Mouse (Mus musculus) neural tube, embryonic 14.5 days (tissue): ENCODE measurements around the gene Cx3cl1. TPM values are rescaled to one million over a fixed set of nuclear protein-coding genes. Genes with fewer than 3 reads are reported as not detected.

Experiments
- ATAC-seq: fragments of 200-750 bp; cut with Nextera tagmentation; 2 replicates; pipeline ENCODE4 v1.8.0; 2017; ENCODE audit warnings: low read depth, mild to moderate bottlenecking, moderate TSS enrichment, moderate library complexity
- H3K27ac ChIP-seq: fragments of 300-500 bp; sonication (generic); 2 replicates; pipeline ENCODE4 v1.5.1; 2014; ENCODE audit warnings: low read depth, mild to moderate bottlenecking, control low read depth, low read length, moderate library complexity, mixed read lengths
- H3K27me3 ChIP-seq: fragments of 300-500 bp; sonication (generic); 2 replicates; pipeline ENCODE4 v1.6.1; 2014; ENCODE audit warnings: low read length; ENCODE audit not compliant: control insufficient read depth, insufficient read depth
- H3K36me3 ChIP-seq: fragments of 300-500 bp; sonication (generic); 2 replicates; pipeline ENCODE4 v1.6.1; 2014; ENCODE audit warnings: low read length, mixed read lengths; ENCODE audit not compliant: control insufficient read depth, insufficient read depth
- H3K4me1 ChIP-seq: fragments of 300-500 bp; sonication (generic); 2 replicates; pipeline ENCODE4 v1.6.1; 2014; ENCODE audit warnings: low read length; ENCODE audit not compliant: control insufficient read depth, insufficient read depth
- H3K4me2 ChIP-seq: fragments of 300-500 bp; sonication (generic); 2 replicates; pipeline ENCODE4 v1.6.1; 2014; ENCODE audit warnings: mild to moderate bottlenecking, low read depth, low read length, control low read depth
- H3K4me3 ChIP-seq: fragments of 300-500 bp; sonication (generic); 2 replicates; pipeline ENCODE4 v1.5.1; 2014; ENCODE audit warnings: low read depth, low read length, control low read depth, mixed read lengths
- H3K9ac ChIP-seq: fragments of 300-500 bp; sonication (generic); replicated peaks from 2 replicates; pipeline ENCODE4 v1.6.1; 2014; ENCODE audit warnings: low read depth, mild to moderate bottlenecking, control low read depth, low read length, mixed read lengths
- H3K9me3 ChIP-seq: fragments of 300-500 bp; sonication (generic); 2 replicates; pipeline ENCODE4 v1.6.1; 2016; ENCODE audit warnings: low read length; ENCODE audit not compliant: control insufficient read depth
- WGBS: fragments of 180-500 bp; shearing (Covaris S2); extraction: QIAGEN DNeasy Blood & Tissue Kit; methylation state at CpG from one replicate; pipeline ENCODE4 v1.1.7; 2014; 5-methylcytosine and 5-hydroxymethylcytosine counted together
- polyA plus RNA-seq: library from polyadenylated mRNA; unstranded; fragments of >200 nt; fragmentation: Nextera tagmentation; extraction: Ambion mirVana; gene quantifications from 2 replicates; pipeline ENCODE4 v1.2.1, GENCODE M21; 2014

Gene Cx3cl1
- polyA plus RNA-seq, 1 experiment from 2014 or later: 41.6 TPM

GRCm38 (mm10) chr8:94778895-94779533 lies 7.2 kb downstream of the Cx3cl1 start:
- no peak overlapping the region for H3K9ac ChIP-seq
- WGBS: 67% methylated on average over 10 of the region's 10 CpGs
- H3K36me3 ChIP-seq: no peaks in the 10 kb centered on the region
- peaks cover 5% of the 10 kb centered on the region; the same call in 1 of the 2 replicates for H3K4me1 ChIP-seq
- H3K9me3 ChIP-seq: no peaks in the 10 kb centered on the region
- no peak overlapping the region for H3K27ac ChIP-seq
- H3K4me3 ChIP-seq: no peak overlapping the region
- H3K27me3 ChIP-seq: no peaks in the 10 kb centered on the region
- no peak for ATAC-seq
- no peak overlapping the region for H3K4me2 ChIP-seq

DNA sequence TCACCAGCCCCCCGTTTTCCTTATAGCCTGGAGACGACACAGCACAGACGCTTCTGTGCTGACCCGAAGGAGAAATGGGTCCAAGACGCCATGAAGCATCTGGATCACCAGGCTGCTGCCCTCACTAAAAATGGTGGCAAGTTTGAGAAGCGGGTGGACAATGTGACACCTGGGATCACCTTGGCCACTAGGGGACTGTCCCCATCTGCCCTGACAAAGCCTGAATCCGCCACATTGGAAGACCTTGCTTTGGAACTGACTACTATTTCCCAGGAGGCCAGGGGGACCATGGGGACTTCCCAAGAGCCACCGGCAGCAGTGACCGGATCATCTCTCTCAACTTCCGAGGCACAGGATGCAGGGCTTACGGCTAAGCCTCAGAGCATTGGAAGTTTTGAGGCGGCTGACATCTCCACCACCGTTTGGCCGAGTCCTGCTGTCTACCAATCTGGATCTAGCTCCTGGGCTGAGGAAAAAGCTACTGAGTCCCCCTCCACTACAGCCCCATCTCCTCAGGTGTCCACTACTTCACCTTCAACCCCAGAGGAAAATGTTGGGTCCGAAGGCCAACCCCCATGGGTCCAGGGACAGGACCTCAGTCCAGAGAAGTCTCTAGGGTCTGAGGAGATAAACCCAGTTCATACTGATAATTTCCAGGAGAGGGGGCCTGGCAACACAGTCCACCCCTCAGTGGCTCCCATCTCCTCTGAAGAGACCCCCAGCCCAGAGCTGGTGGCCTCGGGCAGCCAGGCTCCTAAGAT lies 7.9 kb downstream of the Cx3cl1 start:
- Histone ChIP-seq H3K9me3 (no peaks in the 10 kb centered on the region), H3K4me3 (no peak overlapping the region), H3K27ac (no peak overlapping the region), H3K4me1 (0 out of 2 replicates have a peak, but pooled peaks cover 3% of the 10 kb centered on the region), H3K36me3 (no peaks in the 10 kb centered on the region), H3K4me2 (no peak overlapping the region), H3K27me3 (no peaks in the 10 kb centered on the region), H3K9ac (no peak overlapping the region)
- 96% methylated on average over 16 of the region's 16 CpGs for WGBS
- no peak for ATAC-seq

DNA sequence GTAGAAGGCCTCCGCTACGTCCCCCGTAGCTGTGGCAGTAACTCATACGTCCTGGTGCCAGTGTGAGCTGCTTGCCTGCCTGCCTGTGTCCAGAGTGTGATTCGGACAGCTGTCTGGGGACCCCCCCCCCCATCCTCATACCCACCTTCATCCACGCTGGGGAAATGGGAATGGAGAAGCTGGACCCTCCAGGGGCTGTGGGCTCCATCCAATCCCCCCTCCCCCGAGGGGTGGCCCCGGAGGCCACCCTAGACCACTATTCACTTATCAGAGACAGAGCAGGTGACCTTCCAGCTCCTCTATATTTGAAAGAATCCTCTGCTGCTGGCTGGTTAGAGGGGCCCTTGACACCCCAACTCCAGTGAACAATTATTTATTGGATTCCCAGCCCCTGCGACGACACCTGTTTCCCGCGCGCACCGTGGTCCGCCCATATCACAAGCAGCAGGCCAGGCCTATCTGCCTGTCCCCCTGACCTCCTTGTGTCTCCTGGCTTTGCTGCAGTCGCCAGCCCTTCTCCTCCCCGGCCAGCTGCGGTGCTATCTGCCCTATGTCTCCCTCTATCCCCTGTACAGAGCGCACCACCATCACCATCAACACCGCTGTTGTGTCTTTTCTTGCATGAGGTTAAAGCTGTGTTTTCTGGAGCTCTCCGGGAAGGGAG lies 8.8 kb downstream of the Cx3cl1 start:
- Histone ChIP-seq H3K4me3 (no peak overlapping the region), H3K27me3 (no peaks in the 10 kb centered on the region), H3K9me3 (no peaks in the 10 kb centered on the region), H3K4me1 (0 out of 2 replicates have a peak, but pooled peaks cover 3% of the 10 kb centered on the region), H3K27ac (no peak overlapping the region), H3K9ac (no peak overlapping the region), H3K4me2 (no peak overlapping the region), H3K36me3 (no peaks in the 10 kb centered on the region)
- no peak for ATAC-seq
- WGBS: 83% methylated on average over 21 of the region's 21 CpGs

DNA sequence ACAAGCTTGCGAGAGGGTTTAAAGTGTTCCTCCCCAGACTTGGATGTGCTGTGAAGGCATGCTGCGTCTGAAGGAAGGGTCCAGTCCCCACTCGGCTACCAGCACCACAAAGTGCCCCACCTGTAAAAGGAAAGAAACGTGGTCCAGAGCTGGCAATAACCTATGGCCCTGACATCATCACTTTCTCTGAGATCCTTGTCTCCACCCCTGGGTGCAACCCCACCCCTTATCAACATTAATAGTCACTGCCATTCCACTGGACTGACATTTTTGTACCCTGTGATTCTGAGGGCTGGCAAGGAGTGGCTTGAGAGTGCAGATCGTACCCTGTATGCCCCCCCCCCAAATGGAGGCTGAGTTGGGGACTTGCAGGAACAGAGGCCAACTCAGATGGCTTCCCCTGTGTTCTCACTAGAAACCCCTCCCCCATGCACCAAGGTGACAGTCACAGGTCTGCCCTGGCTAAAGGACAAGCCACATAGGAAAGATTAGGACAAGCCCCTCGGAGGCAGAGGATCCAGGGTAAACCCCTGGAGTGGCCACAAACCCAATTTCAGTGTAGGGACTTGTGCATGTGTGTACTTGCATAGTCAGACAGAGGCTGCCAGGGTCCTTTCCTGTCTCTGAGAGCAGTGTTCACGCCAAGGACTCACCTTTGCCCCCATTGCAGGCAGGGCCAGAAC lies 9.5 kb downstream of the Cx3cl1 start:
- no peak overlapping the region for H3K4me2 ChIP-seq
- no peaks in the 10 kb centered on the region for H3K36me3 ChIP-seq
- no peak overlapping the region for H3K27ac ChIP-seq
- 64% methylated on average over 7 of the region's 7 CpGs for WGBS
- H3K27me3 ChIP-seq: no peaks in the 10 kb centered on the region
- no peak overlapping the region for H3K4me3 ChIP-seq
- no peaks in the 10 kb centered on the region for H3K9me3 ChIP-seq
- no peak for ATAC-seq
- no peak overlapping the region for H3K9ac ChIP-seq
- 0 out of 2 replicates have a peak, but pooled peaks cover 3% of the 10 kb centered on the region for H3K4me1 ChIP-seq

DNA sequence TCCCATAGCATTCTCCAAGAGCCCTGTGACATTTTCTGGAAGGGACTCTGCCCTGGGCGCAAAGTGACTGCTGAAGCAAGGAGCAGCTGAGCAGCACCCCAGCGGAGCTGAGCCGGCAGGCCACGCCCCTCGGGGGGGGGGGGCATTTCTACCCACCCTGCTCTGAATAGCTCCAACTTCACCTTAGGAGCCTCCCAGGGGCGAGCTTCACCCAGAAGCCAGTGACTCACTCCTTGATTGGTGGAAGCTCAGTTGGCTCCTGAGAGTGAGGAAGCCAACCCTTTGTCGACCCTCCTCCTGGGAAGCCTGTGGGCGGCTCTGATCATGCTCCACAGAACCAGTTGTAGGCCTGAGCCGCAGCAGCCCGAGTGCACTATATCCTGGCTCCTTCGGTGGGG lies 10.0 kb downstream of the Cx3cl1 start:
- no peaks in the 10 kb centered on the region for H3K9me3 ChIP-seq
- ATAC-seq: no peak
- H3K27me3 ChIP-seq: no peaks in the 10 kb centered on the region
- no peaks in the 10 kb centered on the region for H3K36me3 ChIP-seq
- no peak overlapping the region for H3K9ac ChIP-seq
- 9% methylated on average over 11 of the region's 11 CpGs for WGBS
- H3K4me2 ChIP-seq: no peak overlapping the region
- no peak overlapping the region for H3K27ac ChIP-seq
- no peak overlapping the region for H3K4me3 ChIP-seq
- 0 out of 2 replicates have a peak, but pooled peaks cover 3% of the 10 kb centered on the region for H3K4me1 ChIP-seq

GRCm38 (mm10) chr8:94783890-94784289 lies 12.1 kb downstream of the Cx3cl1 start:
- H3K4me3 ChIP-seq: no peak overlapping the region
- H3K9me3 ChIP-seq: no peaks in the 10 kb centered on the region
- no peak overlapping the region for H3K9ac ChIP-seq
- no peak overlapping the region for H3K27ac ChIP-seq
- H3K27me3 ChIP-seq: no peaks in the 10 kb centered on the region
- H3K4me2 ChIP-seq: no peak overlapping the region
- 0 out of 2 replicates have a peak, but pooled peaks cover 2% of the 10 kb centered on the region for H3K4me1 ChIP-seq
- 78% methylated on average over 4 of the region's 4 CpGs for WGBS
- ATAC-seq: no peak
- no peaks in the 10 kb centered on the region for H3K36me3 ChIP-seq

- H3K4me1 ChIP-seq: no peaks in the 10 kb centered on the region
- no peak overlapping the region for H3K4me3 ChIP-seq
- no peak overlapping the region for H3K4me2 ChIP-seq
- 72% methylated on average over 12 of the region's 12 CpGs for WGBS
- H3K27ac ChIP-seq: no peak overlapping the region
- no peaks in the 10 kb centered on the region for H3K9me3 ChIP-seq
- no peak for ATAC-seq
- no peak overlapping the region for H3K9ac ChIP-seq
- no peaks in the 10 kb centered on the region for H3K27me3 ChIP-seq
- H3K36me3 ChIP-seq: no peaks in the 10 kb centered on the region
These were observed 13.6 kb downstream of the Cx3cl1 start for GRCm38 (mm10) chr8:94785247-94785985.

DNA sequence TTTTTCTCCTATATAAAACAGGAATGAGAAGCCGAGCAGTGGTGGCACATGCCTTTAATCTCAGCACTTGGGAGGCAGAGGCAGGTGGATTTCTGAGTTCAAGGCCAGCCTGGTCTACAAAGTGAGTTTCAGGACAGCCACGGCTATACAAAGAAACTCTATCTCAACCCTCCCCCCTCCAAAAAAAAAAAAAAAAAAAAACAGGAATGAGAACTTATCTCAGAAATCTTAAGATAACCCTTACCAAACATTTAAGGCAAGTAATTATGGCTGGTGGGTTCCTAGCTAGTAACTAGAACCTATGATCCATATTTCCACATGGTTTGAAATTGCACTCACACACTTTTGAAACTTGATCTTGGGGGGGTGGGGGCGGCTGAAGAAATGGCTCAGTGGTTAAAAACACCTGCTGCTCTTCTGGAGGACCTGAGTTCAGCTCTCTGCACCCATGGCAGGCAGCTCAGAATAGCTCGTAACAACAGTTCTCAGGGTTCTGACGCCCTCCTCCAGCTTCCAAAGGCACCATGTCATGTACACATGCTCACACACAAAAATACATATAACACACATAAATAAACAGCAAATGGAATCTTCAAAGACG lies 14.3 kb downstream of the Cx3cl1 start:
- Histone ChIP-seq H3K36me3 (no peaks in the 10 kb centered on the region), H3K9ac (no peak overlapping the region), H3K27ac (no peak overlapping the region), H3K4me2 (no peak overlapping the region), H3K9me3 (no peaks in the 10 kb centered on the region), H3K4me3 (no peak overlapping the region), H3K27me3 (no peaks in the 10 kb centered on the region), H3K4me1 (no peaks in the 10 kb centered on the region)
- WGBS: 76% methylated on average over 6 of the region's 6 CpGs
- ATAC-seq: no peak
